Mouse (Mus musculus): ENCODE measurements at regions not wholly inside any gene's neighbourhood (a gene's known extent, or its start where the extent isn't known, plus 50 kb on each side); places are given as distances from the start of the nearest gene placed in this dataset.

GRCm38 (mm10) chr3:120748513-120748912 lies 423.0 kb downstream of the Rwdd3 start:
- no peak for TF ChIP-seq USF1 (IDR thresholded peaks at IDR 0.05; ENCODE audit: low read depth, low read length)
- TF ChIP-seq CTCF (conservative IDR thresholded peaks at IDR 0.05 in 1 of 2, IDR thresholded peaks at IDR 0.05 in 1 of 2; ENCODE audit: low read depth in 2 of 2, low read length in 2 of 2) = no peak
- TF ChIP-seq EP300 (IDR thresholded peaks at IDR 0.05; ENCODE audit: low read length) = no peak
- TF ChIP-seq NELFE (IDR thresholded peaks at IDR 0.05; ENCODE audit: low read depth, low read length) = no peak
- no peak for TF ChIP-seq POLR2A (IDR thresholded peaks at IDR 0.05; ENCODE audit: low read depth, low read length)
- TF ChIP-seq MEF2A (IDR thresholded peaks at IDR 0.05; ENCODE audit: borderline replicate concordance, low read depth, low read length) = no peak
- no peak for TF ChIP-seq HCFC1 (IDR thresholded peaks at IDR 0.05; ENCODE audit: low read depth, low read length)
